Mouse (Mus musculus) liver, adult 2 months (tissue): ENCODE data around the gene Glra3.

Experiments used
- CTCF ChIP-seq: fragments of 200-500 bp; IDR thresholded peaks from 2 replicates; pipeline ENCODE4 v1.5.1; 2011; ENCODE audit warnings: low read depth, low read length, control low read depth
- POLR2A ChIP-seq: fragments of 200-500 bp; IDR thresholded peaks from 2 replicates; pipeline ENCODE4 v1.6.1; 2011; ENCODE audit warnings: low read length, control low read depth; ENCODE audit not compliant: insufficient read depth; ENCODE audit errors: extremely low read depth

- TF ChIP-seq CTCF (no peak), POLR2A (no peak)
Measured at GRCm38 (mm10) chr8:56070486-56071254, 130.4 kb downstream of the Glra3 start.
